Mouse (Mus musculus): ENCODE data around the gene Cxcr4. TPM values are rescaled to one million over a fixed set of nuclear protein-coding genes. Genes with fewer than 3 reads are reported as not detected.

The Cxcr4 gene
- total and polyA plus RNA-seq, 3 experiments: 4.2 to 11.2 TPM; not detected in 1

- TF ChIP-seq ETS1 (IDR thresholded peaks at IDR 0.05; ENCODE audit: low read depth, low read length): no peak
- no peak for TF ChIP-seq RCOR1 (IDR thresholded peaks at IDR 0.05; ENCODE audit: low read depth, low read length)
- no peak for TF ChIP-seq POLR2AphosphoS2 (IDR thresholded peaks at IDR 0.05; ENCODE audit: low read length)
- TF ChIP-seq MAZ (IDR thresholded peaks at IDR 0.05; ENCODE audit: low read depth, low read length): no peak
- TF ChIP-seq EP300 (IDR thresholded peaks at IDR 0.05; ENCODE audit: low read depth in 1 of 2, low read length in 2 of 2): no peak
- peaks cover 18 to 32% of the 10 kb centered on the region in 2 experiments for H3K4me1 ChIP-seq (ENCODE audit: control insufficient read depth in 1 of 2, insufficient read depth in 2 of 2, low read length in 2 of 2)
- no peak overlapping the region for H3K9ac ChIP-seq (ENCODE audit: control insufficient read depth, low read depth, low read length, poor library complexity, severe bottlenecking)
- peaks cover 0 to 21% of the 10 kb centered on the region in 2 experiments; a peak in 2 of 4 replicates for H3K36me3 ChIP-seq (ENCODE audit: control insufficient read depth in 1 of 2, insufficient read depth in 2 of 2, low read length in 2 of 2)
- no peak for DNase-seq (ENCODE audit: low read depth, low spot score)
- no peaks in the 10 kb centered on the region for H3K9me3 ChIP-seq (replicated peaks; ENCODE audit: insufficient read depth, low read length)
- no peak overlapping the region for H3K27ac ChIP-seq (ENCODE audit: control insufficient read depth, low read depth, low read length)
- H3K4me3 ChIP-seq (ENCODE audit: control insufficient read depth in 1 of 2, insufficient read depth in 1 of 2, low read depth in 2 of 2, low read length in 2 of 2): no peak overlapping the region
- no peaks in the 10 kb centered on the region for H3K27me3 ChIP-seq (ENCODE audit: control insufficient read depth in 1 of 2, insufficient read depth in 2 of 2, low read length in 2 of 2)
- H3K79me2 ChIP-seq (ENCODE audit: control insufficient read depth, insufficient read depth, low read length, poor library complexity): no peaks in the 10 kb centered on the region
Measured at GRCm38 (mm10) chr1:128617654-128618310, 25.7 kb upstream of the Cxcr4 start.

- DNase-seq (ENCODE audit: low read depth, low spot score): no peak
- peaks cover 0 to 21% of the 10 kb centered on the region in 2 experiments; a peak in 2 of 4 replicates for H3K36me3 ChIP-seq (ENCODE audit: control insufficient read depth in 1 of 2, insufficient read depth in 2 of 2, low read length in 2 of 2)
- no peak overlapping the region for H3K9ac ChIP-seq (ENCODE audit: control insufficient read depth, low read depth, low read length, poor library complexity, severe bottlenecking)
- no peaks in the 10 kb centered on the region for H3K27me3 ChIP-seq (ENCODE audit: control insufficient read depth in 1 of 2, insufficient read depth in 2 of 2, low read length in 2 of 2)
- H3K79me2 ChIP-seq (ENCODE audit: control insufficient read depth, insufficient read depth, low read length, poor library complexity): no peaks in the 10 kb centered on the region
- peaks cover 19 to 33% of the 10 kb centered on the region in 2 experiments for H3K4me1 ChIP-seq (ENCODE audit: control insufficient read depth in 1 of 2, insufficient read depth in 2 of 2, low read length in 2 of 2)
- no peak for TF ChIP-seq CTCF (IDR thresholded peaks at IDR 0.05 in 2 of 3, conservative IDR thresholded peaks at IDR 0.05 in 1 of 3; ENCODE audit: control insufficient read depth in 1 of 3, insufficient read depth in 1 of 3, low read depth in 2 of 3, low read length in 3 of 3, poor library complexity in 1 of 3, severe bottlenecking in 1 of 3)
- no peak for TF ChIP-seq KAT2A (conservative IDR thresholded peaks at IDR 0.05; ENCODE audit: low read depth, low read length)
- no peak for TF ChIP-seq ETS1 (IDR thresholded peaks at IDR 0.05; ENCODE audit: low read depth, low read length)
- no peak for TF ChIP-seq RAD21 (IDR thresholded peaks at IDR 0.05; ENCODE audit: low read depth, low read length)
- H3K27ac ChIP-seq (ENCODE audit: control insufficient read depth, low read depth, low read length): no peak overlapping the region
- H3K4me3 ChIP-seq (ENCODE audit: control insufficient read depth in 1 of 2, insufficient read depth in 1 of 2, low read depth in 2 of 2, low read length in 2 of 2): no peak overlapping the region
- no peaks in the 10 kb centered on the region for H3K9me3 ChIP-seq (replicated peaks; ENCODE audit: insufficient read depth, low read length)
Measured at GRCm38 (mm10) chr1:128616586-128616985, 24.5 kb upstream of the Cxcr4 start.

GRCm38 (mm10) chr1:128615459-128615806, 23.3 kb upstream of the Cxcr4 start:
- Histone ChIP-seq H3K36me3 (ENCODE audit: control insufficient read depth in 1 of 2, insufficient read depth in 2 of 2, low read length in 2 of 2) (peaks cover 0 to 21% of the 10 kb centered on the region in 2 experiments; a peak in 2 of 4 replicates), H3K9me3 (replicated peaks; ENCODE audit: insufficient read depth, low read length) (no peaks in the 10 kb centered on the region), H3K4me1 (ENCODE audit: control insufficient read depth in 1 of 2, insufficient read depth in 2 of 2, low read length in 2 of 2) (peaks cover 19 to 33% of the 10 kb centered on the region in 2 experiments), H3K79me2 (ENCODE audit: control insufficient read depth, insufficient read depth, low read length, poor library complexity) (no peaks in the 10 kb centered on the region), H3K9ac (ENCODE audit: control insufficient read depth, low read depth, low read length, poor library complexity, severe bottlenecking) (peak overlapping the region; percentile 36), H3K27ac (ENCODE audit: control insufficient read depth, low read depth, low read length) (peak overlapping the region; percentile 87), H3K27me3 (ENCODE audit: control insufficient read depth in 1 of 2, insufficient read depth in 2 of 2, low read length in 2 of 2) (no peaks in the 10 kb centered on the region), H3K4me3 (ENCODE audit: control insufficient read depth in 1 of 2, insufficient read depth in 1 of 2, low read depth in 2 of 2, low read length in 2 of 2) (no peak overlapping the region)
- no peak for TF ChIP-seq KAT2A (conservative IDR thresholded peaks at IDR 0.05; ENCODE audit: low read depth, low read length)
- no peak for TF ChIP-seq NELFE (IDR thresholded peaks at IDR 0.05; ENCODE audit: low read depth, low read length)
- TF ChIP-seq MAX (IDR thresholded peaks at IDR 0.05; ENCODE audit: low read length): peak; percentile 9; the same call in 1 of the 2 replicates
- 0 out of 2 replicates have a peak, but pooled peaks have one; percentile 8 for TF ChIP-seq MXI1 (IDR thresholded peaks at IDR 0.05; ENCODE audit: low read depth, low read length)
- TF ChIP-seq GATA1 (IDR thresholded peaks at IDR 0.05; ENCODE audit: low read depth, low read length): peak; percentile 2; the same call in 1 of the 2 replicates
- TF ChIP-seq USF1 (IDR thresholded peaks at IDR 0.05; ENCODE audit: low read depth, low read length): peak; percentile 71
- 0 out of 2 replicates have a peak, but pooled peaks have one; percentile 16 for TF ChIP-seq TBP (IDR thresholded peaks at IDR 0.05; ENCODE audit: low read depth, low read length)
- DNase-seq (ENCODE audit: low read depth, low spot score): no peak

Data from MEL (cell line).